Mouse (Mus musculus): ENCODE data around the gene Lap3.

Gene Lap3

DNA sequence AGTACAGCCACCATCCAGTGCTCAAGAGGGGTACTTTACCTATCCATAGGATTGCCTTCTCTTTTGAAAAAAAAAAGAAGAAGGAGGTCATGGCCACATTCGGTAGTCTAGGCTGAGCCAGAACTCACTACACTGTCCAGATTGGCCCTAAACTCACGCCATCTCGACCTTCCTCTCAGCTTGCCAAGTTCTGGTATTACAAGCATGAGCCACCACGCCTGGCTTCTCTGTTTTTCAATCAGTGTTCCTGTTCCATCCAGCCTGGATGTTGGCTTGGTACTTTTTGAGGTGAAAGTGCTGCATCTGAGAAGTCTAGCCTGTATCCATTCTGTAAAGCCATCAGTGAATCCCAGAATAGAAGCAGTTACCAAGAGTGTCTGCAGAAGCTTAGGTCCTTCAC lies 3.3 kb downstream of the Lap3 start:
- no peak for DNase-seq

- no peak for DNase-seq
Observed at GRCm38 (mm10) chr5:45496930-45497550, 3.9 kb downstream of the Lap3 start.

GRCm38 (mm10) chr5:45497564-45497963 lies 4.4 kb downstream of the Lap3 start:
- DNase-seq: no peak

GRCm38 (mm10) chr5:45510071-45510470 lies 16.9 kb downstream of the Lap3 start:
- DNase-seq: no peak

DNA sequence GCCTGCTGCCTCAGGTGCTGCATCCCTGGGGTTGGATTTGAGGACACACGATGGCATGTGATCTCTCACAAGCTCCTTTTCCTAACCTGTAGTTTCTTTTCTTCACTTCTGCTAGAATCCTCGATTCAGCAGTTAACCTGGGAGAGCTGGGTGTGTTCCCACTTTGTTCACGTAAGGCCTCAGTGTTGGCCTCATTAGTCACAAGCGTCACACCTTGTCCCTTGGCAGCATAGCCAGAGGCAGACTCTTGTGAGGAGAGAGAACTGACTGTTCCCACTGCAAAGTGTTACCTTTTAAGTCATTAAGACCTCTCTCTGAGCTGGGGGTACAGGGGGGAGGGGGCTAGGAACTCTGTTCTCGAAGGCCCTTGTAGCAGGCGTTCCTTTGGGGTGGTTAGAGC lies 19.7 kb downstream of the Lap3 start:
- DNase-seq: no peak

- no peak for DNase-seq
Observed at GRCm38 (mm10) chr5:45513511-45513910, 20.3 kb downstream of the Lap3 start.

GRCm38 (mm10) chr5:45514599-45514998 lies 21.4 kb downstream of the Lap3 start:
- DNase-seq: no peak

- no peak for DNase-seq
Observed at GRCm38 (mm10) chr5:45515151-45515743, 22.1 kb downstream of the Lap3 start.

- DNase-seq: peak; percentile 94
Observed at GRCm38 (mm10) chr5:45519960-45520808, 27.0 kb downstream of the Lap3 start, which contains the start of gene Med28. Med28 (plus strand) TSS chr5:45520229.

DNA sequence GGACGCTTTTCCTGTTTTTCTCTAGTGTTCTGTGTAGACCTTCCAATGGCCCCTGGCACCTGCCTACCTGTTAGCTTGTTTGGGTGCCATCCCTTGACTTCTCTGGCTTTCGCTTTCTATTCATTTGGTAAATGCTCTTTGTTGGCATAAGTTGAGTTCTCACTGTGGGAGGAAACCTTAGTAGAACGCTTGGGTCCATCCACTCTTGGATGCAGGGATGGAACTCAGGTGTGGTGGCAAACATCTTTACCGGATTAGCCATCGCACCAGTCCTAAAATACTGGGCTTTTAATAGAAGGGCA lies 27.6 kb downstream of the Lap3 start:
- DNase-seq: no peak

GRCm38 (mm10) chr5:45521601-45522000 lies 28.4 kb downstream of the Lap3 start:
- DNase-seq: no peak

- DNase-seq: no peak
Observed at GRCm38 (mm10) chr5:45525101-45525500, 31.9 kb downstream of the Lap3 start.

- DNase-seq: no peak
Observed at GRCm38 (mm10) chr5:45526338-45526737, 33.2 kb downstream of the Lap3 start.

DNA sequence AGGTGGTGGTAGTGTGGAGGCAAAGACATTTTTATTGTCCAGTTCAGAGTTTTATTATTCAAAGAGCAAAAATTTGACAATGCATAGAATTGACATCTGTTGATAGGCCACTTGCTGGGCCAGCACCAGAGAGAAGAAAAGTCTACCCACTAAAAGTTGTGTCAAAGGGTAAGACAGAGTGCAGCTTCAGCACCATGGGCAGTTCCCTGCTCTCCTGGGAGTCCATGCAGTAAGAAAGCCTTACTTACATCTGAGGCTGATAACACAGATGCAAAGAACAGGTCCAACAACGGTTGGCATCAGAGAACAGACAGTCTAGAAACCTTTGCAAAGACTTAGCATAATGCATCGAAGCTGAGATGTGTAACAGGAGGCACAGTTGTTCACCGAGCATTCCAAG lies 36.5 kb downstream of the Lap3 start:
- no peak for DNase-seq

- DNase-seq: peak; percentile 59
Observed at GRCm38 (mm10) chr5:45534319-45535098, 41.3 kb downstream of the Lap3 start.

- no peak for DNase-seq
Observed at GRCm38 (mm10) chr5:45535177-45535576, 42.0 kb downstream of the Lap3 start.

- no peak for DNase-seq
Observed at GRCm38 (mm10) chr5:45539502-45539901, 46.3 kb downstream of the Lap3 start.

DNA sequence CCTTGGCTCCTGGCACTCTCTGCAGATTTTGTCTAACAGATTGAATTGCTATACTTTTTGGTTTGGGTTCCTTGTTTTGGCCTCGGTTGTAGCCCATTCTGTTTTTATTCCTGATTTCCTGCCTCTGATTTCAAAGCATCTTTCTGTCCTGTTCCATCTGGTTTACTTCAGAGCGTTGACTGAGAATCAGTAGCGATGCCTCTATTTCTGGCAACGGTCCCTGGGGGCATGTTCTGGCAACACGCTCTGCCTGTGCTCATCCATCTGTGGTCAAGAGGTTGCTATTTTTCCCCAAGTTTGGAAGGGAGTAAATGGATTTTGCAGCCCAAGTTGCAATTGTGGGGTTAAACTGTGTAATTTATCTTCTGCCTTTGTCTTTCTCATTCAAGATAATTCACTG lies 50.2 kb downstream of the Lap3 start:
- peak; percentile 66 for DNase-seq

GRCm38 (mm10) chr5:45549586-45549985 lies 56.4 kb downstream of the Lap3 start:
- DNase-seq: no peak

Data from cerebellum, adult 8-10 months (tissue).